In the genomic region with DNA sequence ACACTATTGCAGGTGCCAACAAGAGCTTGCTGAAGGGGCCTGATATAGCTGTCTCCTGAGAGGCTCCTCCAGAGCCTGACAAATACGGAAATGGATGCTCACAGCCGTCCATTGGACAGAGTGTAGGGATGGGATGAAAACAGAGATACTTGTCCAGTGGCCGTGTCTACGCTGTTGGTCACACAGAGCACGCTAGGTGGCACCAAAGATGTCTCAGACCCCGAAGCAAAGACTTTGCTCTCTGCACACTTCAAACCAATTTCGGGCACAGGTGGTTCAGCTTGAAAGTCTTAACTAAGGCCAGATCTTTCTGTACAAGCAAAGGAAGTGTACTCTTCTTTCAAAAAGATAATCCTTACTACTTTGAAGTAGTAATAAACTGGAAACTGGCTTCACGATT, we compare ENCODE assay signal across 13 mouse cellular contexts. TPM values are rescaled to one million over a fixed set of nuclear protein-coding genes. Genes with fewer than 3 reads are reported as not detected.
A peak's percentile ranks its signal among the peaks of the same experiment; 100 is the strongest.
DNase-seq lines count a peak whose midpoint lies in the region; ATAC-seq and TF ChIP-seq lines count a peak whose summit lies in the region.
"Had no signal": no experiment of that assay in that cellular context is flagged by ENCODE, and none has a peak within 500 bp of the region (broad histone marks: within the 10 kb centered on the region; RNA-seq: fewer than 3 reads in every experiment).

No protein-coding gene starts in this region.

- H3K27ac ChIP-seq in hindbrain, postnatal 0 days = no peak overlapping the region
- H3K27ac ChIP-seq in hindbrain, embryonic 16.5 days (ENCODE audit: low read depth, low read length) = no peak overlapping the region
- no peak overlapping the region for H3K27ac ChIP-seq in testis, adult 2 months (ENCODE audit: control insufficient read depth, insufficient read depth, low read depth, low read length)
- H3K27ac ChIP-seq in embryonic fibroblast, embryonic 13.5 days (ENCODE audit: insufficient read depth, low read length) = no peak overlapping the region
- H3K27ac ChIP-seq: heart, embryonic 15.5 days; stomach, embryonic 15.5 days had no signal

- TF ChIP-seq POLR2A in testis, adult 2 months (IDR thresholded peaks at IDR 0.05; ENCODE audit: control insufficient read depth, low read depth, low read length) = no peak
- no peak for TF ChIP-seq POLR2A in embryonic fibroblast, embryonic 13.5 days (IDR thresholded peaks at IDR 0.05; ENCODE audit: low read depth, low read length)

- no peak for DNase-seq in hindbrain, postnatal 0 days (ENCODE audit: low spot score)
- no peak for DNase-seq in testis, postnatal 10 days (ENCODE audit: low spot score)
- no peak for DNase-seq in frontal cortex, postnatal 36 days (ENCODE audit: low spot score in 2 of 2)
- DNase-seq in left cerebral cortex, postnatal 36 days (ENCODE audit: low spot score in 2 of 2) = no peak
- no peak for DNase-seq in heart, postnatal 36 days
- DNase-seq: cerebellum, adult 11-12 months; forebrain, postnatal 0 days had no signal

- intact Hi-C loops in left cerebral cortex, postnatal 36 days (cut with DNase I) = no loop called here
- intact Hi-C loops in heart, postnatal 36 days (cut with DNase I) = no loop called here

- H3K27me3 ChIP-seq in hindbrain, postnatal 0 days (ENCODE audit: insufficient read depth, low read length) = no peaks in the 10 kb centered on the region
- H3K27me3 ChIP-seq in hindbrain, embryonic 16.5 days (replicated peaks; ENCODE audit: control insufficient read depth, insufficient read depth, low read length) = no peaks in the 10 kb centered on the region
- no peaks in the 10 kb centered on the region for H3K27me3 ChIP-seq in testis, adult 2 months (ENCODE audit: control insufficient read depth, insufficient read depth, low read length)
- H3K27me3 ChIP-seq: heart, embryonic 15.5 days; stomach, embryonic 15.5 days had no signal

- ATAC-seq in hindbrain, postnatal 0 days = no peak
- ATAC-seq in hindbrain, embryonic 16.5 days = no peak
- ATAC-seq: forebrain, postnatal 0 days had no signal

- no peak overlapping the region for H3K4me2 ChIP-seq in hindbrain, postnatal 0 days (ENCODE audit: low read depth, low read length)
- no peak overlapping the region for H3K4me2 ChIP-seq in hindbrain, embryonic 16.5 days (ENCODE audit: low read length)
- H3K4me2 ChIP-seq: heart, embryonic 15.5 days; stomach, embryonic 15.5 days had no signal

- no peaks in the 10 kb centered on the region for H3K36me3 ChIP-seq in hindbrain, postnatal 0 days (ENCODE audit: insufficient read depth, low read length)
- no peaks in the 10 kb centered on the region for H3K36me3 ChIP-seq in hindbrain, embryonic 16.5 days (ENCODE audit: control insufficient read depth, insufficient read depth, low read length)
- no peaks in the 10 kb centered on the region for H3K36me3 ChIP-seq in testis, adult 2 months (ENCODE audit: control insufficient read depth, insufficient read depth, low read length)
- H3K36me3 ChIP-seq: heart, embryonic 15.5 days; stomach, embryonic 15.5 days had no signal

- no peaks in the 10 kb centered on the region for H3K4me1 ChIP-seq in hindbrain, postnatal 0 days (ENCODE audit: insufficient read depth, low read length)
- H3K4me1 ChIP-seq in hindbrain, embryonic 16.5 days (ENCODE audit: control insufficient read depth, insufficient read depth, low read depth, low read length) = no peaks in the 10 kb centered on the region
- no peaks in the 10 kb centered on the region for H3K4me1 ChIP-seq in testis, adult 2 months (ENCODE audit: control insufficient read depth, insufficient read depth, low read length)
- no peaks in the 10 kb centered on the region for H3K4me1 ChIP-seq in embryonic fibroblast, embryonic 13.5 days (ENCODE audit: control insufficient read depth, insufficient read depth, low read length)
- H3K4me1 ChIP-seq: heart, embryonic 15.5 days; stomach, embryonic 15.5 days had no signal

- WGBS in hindbrain, postnatal 0 days = 63% methylated on average over 8 of the region's 8 CpGs
- 63% methylated on average over 8 of the region's 8 CpGs for WGBS in hindbrain, embryonic 16.5 days

- H3K9ac ChIP-seq in hindbrain, postnatal 0 days (replicated peaks; ENCODE audit: low read length) = no peak overlapping the region
- no peak overlapping the region for H3K9ac ChIP-seq in hindbrain, embryonic 16.5 days (ENCODE audit: low read depth, low read length)
- H3K9ac ChIP-seq: forebrain, postnatal 0 days; heart, embryonic 15.5 days; stomach, embryonic 15.5 days had no signal

- H3K9me3 ChIP-seq in hindbrain, postnatal 0 days (ENCODE audit: low read length) = no peaks in the 10 kb centered on the region
- H3K9me3 ChIP-seq in hindbrain, embryonic 16.5 days (ENCODE audit: control insufficient read depth, low read length) = no peaks in the 10 kb centered on the region; the same call in 1 of the 2 replicates
- H3K9me3 ChIP-seq: heart, embryonic 15.5 days; stomach, embryonic 15.5 days had no signal

- 0 out of 2 replicates have a peak, but pooled peaks have one; percentile 22 for TF ChIP-seq CTCF in hindbrain, postnatal 0 days (IDR thresholded peaks at IDR 0.05; ENCODE audit: low read depth)
- peak; percentile 9; the same call in 1 of the 2 replicates for TF ChIP-seq CTCF in testis, adult 2 months (IDR thresholded peaks at IDR 0.05; ENCODE audit: control insufficient read depth, insufficient read depth, insufficient replicate concordance, low read depth, low read length)
- TF ChIP-seq CTCF in embryonic fibroblast, embryonic 13.5 days (IDR thresholded peaks at IDR 0.05; ENCODE audit: borderline replicate concordance, insufficient read depth, low read length) = peak; percentile 31; the same call in 1 of the 2 replicates

- no peak overlapping the region for H3K4me3 ChIP-seq in hindbrain, postnatal 0 days (ENCODE audit: low read length)
- no peak overlapping the region for H3K4me3 ChIP-seq in hindbrain, embryonic 16.5 days (ENCODE audit: low read length)
- H3K4me3 ChIP-seq in testis, adult 2 months (ENCODE audit: control insufficient read depth, low read depth, low read length) = no peak overlapping the region
- no peak overlapping the region for H3K4me3 ChIP-seq in embryonic fibroblast, embryonic 13.5 days (ENCODE audit: insufficient read depth, low read length)
- H3K4me3 ChIP-seq: heart, embryonic 15.5 days; stomach, embryonic 15.5 days had no signal

RNA-seq across cellular contexts. Expression of gene Fam184a, which starts 55.8 kb away (rescaled TPM):
- 11.6 and 23.4 TPM in 2 replicates for total RNA-seq in hindbrain, postnatal 0 days (2014; rRNA removed)
- 14.6 and 15.2 TPM in 2 replicates for polyA plus RNA-seq in hindbrain, postnatal 0 days (2015; fragmentation: Nextera tagmentation; extraction: Ambion mirVana)
- polyA plus RNA-seq in hindbrain, embryonic 16.5 days (2015; fragmentation: Nextera tagmentation; extraction: Ambion mirVana) = 13.3 and 14.5 TPM in 2 replicates
- 42.9 and 50.3 TPM in 2 replicates for polyA plus RNA-seq in testis, adult 2 months (2012; rRNA removed)
- polyA plus RNA-seq in embryonic fibroblast, embryonic 13.5 days (2011; ENCODE audit: insufficient read length, low read depth, missing spikeins) = 2.2 and 3.8 TPM in 2 replicates
- total RNA-seq in left cerebral cortex, postnatal 36 days (2021) = 10 to 100 TPM; 23.6 to 32.9 TPM
- total RNA-seq in heart, postnatal 36 days (2021) = 1 to 10 TPM; 1.7 to 2.1 TPM
- total RNA-seq: neutrophil, adult 5-6 weeks had no signal
